Mouse (Mus musculus): ENCODE data around the gene Ramp3.
A peak's percentile ranks its signal among the peaks of the same experiment; 100 is the strongest.
"Not testable (repeated sequence)": the region's sequence is repeated elsewhere in the genome, so short reads cannot be mapped to it uniquely, and the experiment has no call there.

Ramp3 gene

DNA sequence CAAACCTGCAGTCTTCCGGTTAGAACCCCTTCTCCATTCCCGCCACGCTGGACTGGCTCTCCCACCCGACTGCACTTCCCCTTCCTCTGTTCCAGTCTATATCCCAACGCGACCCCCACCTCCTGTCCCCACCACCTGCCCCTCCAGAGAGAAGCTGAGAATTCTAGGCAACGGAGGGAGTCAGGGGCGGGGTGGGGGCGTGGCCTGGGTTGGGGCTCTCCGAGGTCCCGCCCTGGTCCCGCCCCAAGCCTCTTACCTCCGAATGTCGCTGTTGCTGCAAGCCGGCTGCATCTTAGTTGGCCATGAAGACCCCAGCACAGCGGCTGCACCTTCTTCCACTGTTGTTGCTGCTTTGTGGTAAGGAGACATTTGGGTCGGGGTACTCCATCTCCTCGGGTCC lies at the start of gene Ramp3:
Gene Ramp3, plus strand, starts transcription at position 251 of the 400 bp plus-strand sequence.
- no peak for DNase-seq (ENCODE audit: low spot score in 2 of 2)

DNA sequence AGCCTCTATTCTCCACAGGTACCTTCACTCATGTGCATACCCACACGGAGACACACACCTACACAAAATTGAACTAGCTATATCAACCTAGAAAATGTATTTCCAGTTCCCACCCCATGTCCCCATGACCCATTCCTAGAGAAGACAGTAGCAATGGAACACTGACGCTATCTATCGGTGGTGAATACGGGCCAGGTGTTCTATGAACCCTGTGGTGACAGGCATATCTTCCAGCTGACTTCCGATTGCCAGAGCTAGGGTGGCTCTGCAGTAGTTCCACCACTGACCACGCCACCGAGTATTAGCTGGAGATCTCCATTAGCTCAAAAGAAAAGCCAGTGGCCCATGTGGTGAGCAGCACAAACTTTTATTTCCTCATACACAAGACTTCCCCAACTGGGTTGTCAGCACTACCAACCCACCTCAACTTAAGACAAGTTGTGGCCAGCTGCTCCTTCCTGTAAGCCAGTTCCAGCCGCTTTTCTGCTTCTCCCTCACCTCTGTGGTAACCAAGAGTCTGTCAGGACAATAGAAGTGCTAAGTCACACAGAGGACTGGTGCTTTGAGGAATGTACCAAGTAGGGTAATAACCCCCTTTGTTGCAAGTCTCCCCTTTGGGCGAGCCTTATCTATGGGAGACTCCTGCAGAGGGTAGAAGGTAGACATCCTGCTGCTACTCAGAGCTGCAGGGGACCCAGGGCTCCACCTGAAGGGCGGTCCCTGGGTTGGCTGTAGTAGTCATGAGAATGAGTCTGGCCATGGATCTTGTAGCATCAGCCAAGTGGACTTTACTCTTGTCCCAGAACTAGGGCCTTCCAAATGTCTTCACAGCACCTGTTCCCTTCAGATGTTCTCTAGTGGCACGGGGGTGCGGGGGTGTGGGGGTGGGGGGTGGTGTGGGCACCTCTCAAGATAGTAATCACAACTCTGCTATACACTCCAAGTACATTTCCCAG lies 42.8 kb upstream of the Ramp3 start:
- DNase-seq (ENCODE audit: low spot score in 2 of 2) = no peak

DNA sequence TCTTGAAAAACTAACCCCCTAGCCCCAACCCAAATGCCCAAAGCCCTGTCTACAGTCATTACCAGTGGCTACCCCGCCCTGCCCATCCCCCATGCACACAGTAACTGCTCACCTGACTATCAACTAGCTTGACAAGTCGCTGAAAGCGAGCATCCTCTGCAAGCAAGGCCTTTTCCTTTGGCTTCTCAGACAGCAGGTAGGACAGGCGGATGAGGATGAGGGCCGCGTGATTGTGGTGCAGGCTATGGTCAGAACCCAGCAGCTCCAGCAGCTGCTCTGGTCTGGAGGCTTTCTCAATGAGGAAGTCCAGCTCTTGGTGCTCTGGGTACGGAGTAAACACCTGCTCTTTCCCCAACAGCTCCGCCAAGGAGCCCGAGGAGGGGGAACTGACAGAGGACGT lies 34.6 kb upstream of the Ramp3 start:
- DNase-seq (ENCODE audit: low spot score in 2 of 2) = no peak

DNA sequence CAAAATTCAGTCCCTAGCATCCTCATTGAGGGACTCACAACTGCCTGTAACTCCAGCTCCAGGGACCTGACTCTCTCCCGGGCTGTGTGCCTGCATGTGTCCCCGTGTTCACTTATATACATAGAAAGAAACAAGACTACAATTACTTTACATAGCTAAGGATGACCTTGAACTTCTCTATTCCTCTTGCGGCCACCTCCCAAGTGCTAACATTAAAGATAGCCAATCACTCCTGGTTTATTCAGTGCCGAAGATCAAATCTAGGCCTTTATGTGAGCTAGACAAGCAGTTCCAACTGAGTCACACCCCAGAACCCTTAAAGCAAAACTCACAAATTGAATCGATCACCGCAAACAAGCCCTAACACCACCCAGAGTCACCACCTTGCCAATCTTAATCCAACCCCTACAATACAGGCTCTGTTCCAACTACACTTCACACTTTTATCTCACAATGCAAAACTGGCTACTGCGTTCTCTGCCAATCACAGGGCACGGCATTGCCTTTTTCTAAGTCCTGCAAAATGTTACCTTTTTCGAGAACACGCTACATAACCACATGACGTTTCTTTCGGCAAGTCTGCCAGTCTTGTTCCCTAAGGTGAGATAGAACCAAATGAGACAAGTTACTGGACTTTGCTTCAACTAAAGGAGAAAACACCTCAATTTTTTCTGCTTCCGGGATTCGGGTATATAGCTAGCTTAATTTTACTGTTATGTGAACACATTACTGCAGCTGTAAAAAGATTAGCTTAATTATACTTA lies 33.5 kb upstream of the Ramp3 start:
- no peak for DNase-seq (ENCODE audit: low spot score in 2 of 2)

DNA sequence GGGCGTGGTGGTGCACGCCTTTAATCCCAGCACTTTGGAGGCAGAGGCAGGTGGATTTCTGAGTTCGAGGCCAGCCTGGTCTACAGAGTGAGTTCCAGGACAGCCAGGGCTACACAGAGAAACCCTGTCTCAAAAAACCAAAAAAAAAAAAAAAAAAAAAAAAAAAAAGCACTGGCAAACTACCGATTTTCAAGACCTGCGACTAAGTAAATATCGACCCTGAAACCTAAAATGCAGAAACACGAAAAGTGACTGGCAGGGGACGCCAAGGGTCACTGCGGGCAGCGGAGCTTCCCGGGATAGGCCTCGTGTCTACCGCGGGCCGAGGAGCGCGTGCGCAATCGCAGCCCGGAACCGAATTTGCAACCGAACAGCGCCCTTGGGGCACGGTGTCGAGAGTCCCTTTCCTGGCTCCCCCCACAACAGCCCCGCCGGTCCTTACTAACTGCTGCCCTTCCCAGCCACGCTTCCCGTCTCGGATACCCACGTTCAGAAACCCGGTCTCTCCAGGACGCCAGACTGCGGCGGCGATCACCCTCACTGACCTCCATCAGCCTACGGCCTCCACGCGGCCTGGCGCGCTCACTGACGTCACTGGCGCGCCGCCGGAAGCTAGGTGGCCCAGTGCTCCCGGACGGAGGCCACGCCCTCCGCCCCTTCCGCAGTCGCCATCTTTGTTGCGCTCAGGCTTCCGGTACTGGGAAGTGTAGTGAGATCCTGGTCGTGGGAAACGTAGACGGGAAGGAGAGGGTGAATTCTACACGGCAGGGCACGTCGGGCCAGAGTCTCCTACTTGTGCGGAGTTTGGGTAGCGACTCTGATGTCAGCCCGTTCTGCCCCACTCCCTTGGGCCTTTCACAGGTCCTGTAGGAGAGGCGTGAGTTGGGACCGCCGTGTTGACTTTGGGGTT lies 32.6 kb upstream of the Ramp3 start, which contains the start of gene Tbrg4:
Gene Tbrg4, minus strand, starts transcription at position 590 of the 910 bp plus-strand sequence.
- DNase-seq (ENCODE audit: low spot score in 2 of 2) = peak; percentile 91 to 92

DNA sequence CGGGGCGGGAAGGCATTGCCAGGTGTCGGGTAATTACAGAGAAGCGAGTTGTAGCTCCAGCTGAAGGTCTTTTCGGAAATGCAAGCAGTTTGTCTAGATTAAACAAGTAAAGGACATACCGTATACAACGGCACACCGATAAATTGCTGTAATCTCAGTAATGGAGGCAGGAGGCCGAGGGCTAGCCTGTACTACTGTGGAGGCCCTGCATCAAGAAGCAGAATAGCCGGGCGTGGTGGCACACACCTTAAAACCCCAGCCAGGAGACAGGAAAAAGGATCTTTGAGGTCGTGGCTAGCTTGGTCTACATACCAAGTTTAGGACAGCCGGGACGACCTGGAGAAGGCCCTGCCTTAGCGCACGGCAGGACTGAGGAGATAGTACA lies 31.9 kb upstream of the Ramp3 start:
- no peak for DNase-seq (ENCODE audit: low spot score in 2 of 2)

DNA sequence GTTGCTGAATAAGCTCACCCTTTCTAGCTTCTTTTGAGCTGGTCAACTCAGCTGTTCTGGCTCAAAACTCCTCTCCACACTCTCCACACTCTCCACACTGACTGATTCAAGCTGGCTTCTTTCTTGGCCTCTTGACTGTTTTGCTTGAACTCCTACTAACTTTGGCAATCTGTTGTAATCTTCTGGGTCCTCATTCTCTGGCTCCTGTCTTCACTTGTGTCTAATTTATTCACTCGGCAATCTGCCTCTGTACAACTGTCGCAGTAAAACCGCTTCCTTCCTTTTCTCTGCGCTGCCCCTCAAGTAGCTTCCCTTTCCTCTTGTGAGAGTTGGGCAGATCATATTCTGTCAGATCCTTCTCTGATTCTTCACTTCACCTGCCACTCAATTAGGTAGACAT lies 30.6 kb upstream of the Ramp3 start:
- DNase-seq (ENCODE audit: low spot score in 2 of 2) = no peak

DNA sequence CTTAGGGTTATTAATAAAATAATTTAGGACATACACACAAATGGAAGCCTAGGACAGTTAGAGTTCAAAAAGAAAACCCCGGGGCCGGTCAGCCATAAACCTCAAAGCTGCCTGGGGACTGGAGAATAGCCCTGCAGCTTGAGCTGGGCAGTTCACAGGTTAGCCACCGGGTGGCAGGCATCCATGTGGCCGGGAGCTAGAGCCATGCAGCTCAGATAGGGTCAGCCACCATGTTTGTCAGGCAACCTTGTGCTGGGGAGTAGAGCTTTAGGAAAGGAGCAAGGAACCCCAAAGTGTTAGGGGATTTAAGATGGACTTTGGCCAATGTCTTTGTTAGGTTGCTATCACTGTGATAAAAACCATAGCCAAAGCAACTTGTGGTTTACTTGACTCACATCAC lies 29.8 kb upstream of the Ramp3 start:
- DNase-seq (ENCODE audit: low spot score in 2 of 2) = no peak

DNA sequence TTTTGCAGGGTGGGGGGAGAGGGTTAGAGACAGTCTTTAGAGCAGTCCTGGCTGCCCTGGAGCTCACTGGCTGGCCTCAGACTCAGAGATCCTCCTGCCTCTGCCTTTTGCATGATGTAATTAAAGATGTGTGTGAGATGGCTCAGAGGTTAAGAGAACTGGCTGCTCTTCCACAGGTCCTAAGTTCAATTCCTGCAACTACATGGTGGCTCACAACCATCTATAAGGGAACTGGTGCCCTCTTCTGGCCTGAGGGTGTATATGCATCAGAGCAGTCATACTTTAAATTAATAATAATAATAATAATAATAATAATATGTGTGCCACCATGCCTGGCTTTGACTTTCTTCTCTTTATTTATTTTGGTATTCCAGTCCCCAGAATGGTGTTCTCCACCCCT lies 28.7 kb upstream of the Ramp3 start:
- no peak for DNase-seq (ENCODE audit: low spot score in 2 of 2)

DNA sequence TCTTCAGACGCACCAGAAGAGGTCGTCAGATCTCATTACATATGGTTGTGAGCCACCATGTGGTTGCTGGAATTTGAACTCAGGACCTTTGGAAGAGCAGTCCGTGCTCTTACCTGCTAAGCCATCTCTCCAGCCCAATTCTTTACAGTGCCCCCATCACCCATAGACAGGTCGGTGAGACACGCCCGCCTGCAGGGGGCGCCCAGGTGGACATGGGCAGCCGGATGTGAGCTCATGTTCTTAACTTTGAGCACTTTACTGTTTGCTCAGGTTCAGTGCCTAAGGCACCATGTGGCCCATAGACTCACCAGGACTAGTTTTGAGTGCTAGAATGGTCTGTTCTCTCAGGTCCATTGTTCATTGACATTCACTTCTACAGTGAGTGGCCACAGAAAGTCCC lies 22.2 kb upstream of the Ramp3 start:
- no peak for DNase-seq (ENCODE audit: low spot score in 2 of 2)

DNA sequence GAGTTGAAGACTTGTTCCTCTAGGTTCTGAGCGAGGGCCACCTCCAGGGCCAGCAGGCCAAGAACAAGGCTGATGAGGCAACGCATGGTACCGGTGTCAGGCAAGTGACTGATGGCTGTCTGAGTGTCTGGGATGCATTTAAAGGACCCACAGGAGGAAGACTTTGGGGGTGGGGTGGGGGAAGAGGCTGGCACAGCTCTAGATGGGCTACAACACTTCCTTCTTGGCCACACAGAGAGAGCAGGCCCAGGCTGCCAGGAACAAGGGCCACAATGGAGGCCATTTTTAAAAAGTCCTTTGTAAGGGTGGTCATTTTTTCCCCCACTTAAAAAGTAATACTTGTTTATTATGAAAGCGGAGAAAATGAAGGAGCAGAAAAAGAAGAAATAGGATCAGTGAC lies 19.8 kb upstream of the Ramp3 start, which contains the start of gene Wap:
Gene Wap, minus strand, starts transcription at position 101 of the 400 bp plus-strand sequence.
- no peak for DNase-seq (ENCODE audit: low spot score in 2 of 2)

DNA sequence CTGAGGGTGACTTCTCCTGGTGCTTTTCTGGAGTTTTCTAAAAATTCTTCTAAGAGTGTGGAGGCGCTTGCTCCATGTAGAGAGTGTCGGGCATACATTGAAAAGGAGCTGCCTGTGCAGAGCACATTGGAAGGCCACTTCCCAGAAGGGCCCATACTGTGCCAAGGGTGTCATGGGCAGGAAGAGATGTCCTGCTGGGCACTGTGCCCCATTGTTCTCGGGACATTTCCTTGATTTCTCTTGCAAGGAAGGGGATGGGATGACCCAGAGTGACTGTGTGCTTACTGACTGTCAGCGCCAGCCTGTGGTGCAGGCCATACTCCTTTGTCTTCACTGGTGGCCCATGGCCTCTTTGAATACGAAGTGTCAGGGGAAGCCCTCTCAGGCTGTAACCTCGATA lies 19.2 kb upstream of the Ramp3 start:
- DNase-seq (ENCODE audit: low spot score in 2 of 2) = no peak

DNA sequence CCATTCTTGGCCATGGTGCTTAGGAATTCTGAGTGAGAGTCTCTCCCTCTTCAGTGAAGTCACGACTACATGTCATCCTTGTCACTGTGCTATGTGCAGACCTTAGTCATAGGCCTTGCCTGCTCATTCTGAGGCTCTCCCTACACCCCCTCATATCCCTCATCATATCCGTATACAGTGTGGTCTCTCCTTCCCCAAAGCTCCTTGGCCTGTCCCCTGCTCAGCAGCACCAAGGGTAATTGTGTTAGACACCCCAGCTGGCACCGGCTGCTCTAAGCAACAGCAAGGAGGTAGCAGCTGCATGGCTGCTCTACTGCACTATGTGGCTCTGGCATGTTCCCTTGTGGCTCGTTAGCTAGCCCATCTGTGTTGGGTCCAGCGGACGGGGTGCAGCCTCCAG lies 13.8 kb upstream of the Ramp3 start:
- no peak for DNase-seq (ENCODE audit: low spot score in 2 of 2)

DNA sequence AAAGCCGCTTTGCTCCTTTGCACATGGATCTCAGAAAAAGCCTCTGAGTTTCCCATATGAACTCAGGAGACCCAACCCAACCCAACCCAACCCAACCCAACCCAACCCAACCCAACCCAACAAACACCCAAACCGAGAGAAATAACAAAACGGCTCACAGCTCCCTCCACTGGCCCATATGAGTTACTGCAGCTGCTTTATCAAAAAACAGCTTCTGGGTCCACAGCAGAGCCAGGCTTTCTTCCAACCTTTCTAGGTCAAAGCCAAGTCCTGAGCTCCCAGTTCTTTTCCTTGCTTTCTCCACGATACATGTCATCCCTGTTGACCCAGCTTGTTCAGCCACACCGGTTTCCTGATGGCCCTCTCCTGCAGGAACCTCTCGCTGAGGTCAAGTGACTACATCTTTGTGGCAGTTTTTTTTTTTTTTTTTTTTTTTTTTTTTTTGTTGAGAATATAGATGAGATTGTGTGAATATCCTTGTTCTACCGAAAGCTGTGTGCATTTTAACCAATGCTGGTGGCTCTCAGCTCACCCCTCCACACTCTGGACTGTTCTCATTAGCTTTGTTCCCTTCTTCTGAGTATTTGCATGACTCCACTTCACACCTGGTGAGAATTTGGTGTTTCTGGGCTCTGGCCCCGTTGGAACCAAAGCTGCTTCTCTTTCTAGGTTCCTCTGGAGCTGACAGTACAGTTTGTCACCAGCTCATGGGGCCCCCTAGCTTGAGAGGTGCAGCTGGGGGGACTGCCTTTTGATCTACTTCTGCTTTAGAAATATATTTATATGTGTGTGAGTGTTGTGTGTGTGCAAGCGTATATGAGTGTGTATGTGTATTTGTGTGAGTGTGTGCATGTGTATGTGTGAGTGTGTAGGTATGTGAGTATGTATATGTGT lies 10.2 kb upstream of the Ramp3 start:
- no peak for DNase-seq (ENCODE audit: low spot score in 2 of 2)

DNA sequence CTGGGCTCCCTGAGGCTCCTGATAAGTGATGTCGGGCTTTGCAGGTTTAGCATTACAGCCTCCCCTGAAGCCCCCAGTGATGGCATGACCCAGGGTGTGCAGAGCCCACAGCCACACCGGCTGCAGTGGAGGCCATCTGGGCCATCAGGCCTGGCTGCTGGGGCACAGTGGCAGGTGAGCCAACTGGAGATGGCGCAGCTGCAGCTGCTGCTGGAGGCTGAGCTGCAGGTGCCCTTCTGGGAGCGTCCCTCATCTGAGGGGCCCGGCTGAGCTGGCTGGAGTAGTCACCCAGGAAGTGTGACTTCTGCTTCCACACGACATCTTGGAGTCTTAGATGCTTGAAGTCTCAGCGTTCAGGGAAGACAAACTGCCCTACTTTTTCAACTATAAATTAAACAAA lies 7.8 kb upstream of the Ramp3 start:
- DNase-seq (ENCODE audit: low spot score in 2 of 2) = no peak

DNA sequence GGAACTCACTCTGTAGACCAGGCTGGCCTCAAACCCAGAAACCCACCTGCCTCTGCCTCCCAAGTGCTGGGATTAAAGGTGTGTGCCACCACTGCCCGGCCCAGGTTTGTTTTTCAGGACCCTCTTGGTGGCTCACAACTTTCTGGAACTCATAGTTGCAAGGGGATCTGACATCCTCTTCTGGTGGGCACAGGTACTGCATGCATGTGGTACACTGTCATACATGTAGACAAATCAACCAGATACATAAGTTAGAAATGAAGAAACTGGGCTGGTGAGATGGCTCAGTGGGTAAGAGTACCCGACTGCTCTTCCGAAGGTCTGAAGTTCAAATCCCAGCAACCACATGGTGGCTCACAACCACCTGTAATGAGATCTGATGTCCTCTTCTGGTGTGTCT lies 5.3 kb upstream of the Ramp3 start:
- not testable (repeated sequence) for DNase-seq (ENCODE audit: low spot score in 2 of 2)

DNA sequence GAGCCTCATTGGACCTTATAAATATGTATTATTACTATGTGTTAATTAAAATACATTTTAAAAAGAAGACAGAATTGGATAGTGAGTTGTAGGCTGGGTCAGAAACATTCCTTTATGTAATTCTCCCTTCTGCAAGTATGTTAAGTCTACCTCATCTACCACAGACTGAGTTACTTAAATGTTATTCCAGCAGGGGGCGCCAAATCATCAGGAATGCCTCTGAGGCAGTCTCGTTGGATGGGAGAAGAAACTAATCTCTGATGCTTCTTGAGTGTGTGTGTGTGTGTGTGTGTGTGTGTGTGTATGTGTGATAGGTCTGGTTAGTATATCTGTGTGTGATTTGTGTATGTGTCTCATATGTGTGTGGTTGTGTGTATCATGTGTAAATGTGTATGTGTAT lies 3.4 kb upstream of the Ramp3 start:
- peak; percentile 39 to 79 for DNase-seq (ENCODE audit: low spot score in 2 of 2)

DNA sequence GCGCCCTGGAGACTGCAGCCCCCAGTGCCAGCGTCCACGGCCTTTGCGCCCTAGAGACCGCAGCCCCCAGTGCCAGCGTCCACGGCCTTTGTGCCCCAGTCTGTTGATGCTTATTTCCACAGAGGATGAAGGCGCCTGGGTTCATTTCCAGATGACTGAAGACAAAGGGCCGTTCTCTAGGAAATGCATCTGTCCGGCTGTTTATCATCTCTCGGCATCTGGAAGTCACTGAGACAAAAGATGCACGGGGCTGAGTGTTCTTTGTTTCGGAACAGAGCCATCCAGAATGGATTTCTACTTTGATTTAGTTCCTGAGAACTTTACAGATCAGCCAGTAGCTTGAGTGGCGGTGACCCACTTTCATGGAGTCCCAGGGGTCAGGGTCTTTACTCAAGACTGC lies 2.9 kb downstream of the Ramp3 start:
- DNase-seq (ENCODE audit: low spot score in 2 of 2) = no peak

DNA sequence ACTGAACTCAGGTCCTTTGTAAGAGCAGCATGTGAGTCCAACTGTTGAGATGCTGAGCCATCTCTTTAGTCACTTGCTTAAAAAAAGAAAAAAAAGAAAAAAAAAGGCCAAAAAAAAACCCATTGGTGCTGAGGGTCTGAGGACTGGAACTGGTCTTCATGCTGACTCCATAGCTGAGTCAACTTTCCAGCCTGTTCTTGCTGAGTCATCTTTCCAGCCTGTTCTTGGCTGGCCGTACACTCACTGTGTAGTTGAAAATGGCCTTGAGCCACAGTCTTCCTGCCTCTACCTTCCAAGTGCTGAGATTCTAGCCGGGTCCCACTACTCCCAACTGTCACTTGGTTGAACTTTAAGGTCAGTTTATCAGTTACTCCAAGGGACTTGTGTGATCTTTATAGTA lies 8.3 kb downstream of the Ramp3 start:
- no peak for DNase-seq (ENCODE audit: low spot score in 2 of 2)

DNA sequence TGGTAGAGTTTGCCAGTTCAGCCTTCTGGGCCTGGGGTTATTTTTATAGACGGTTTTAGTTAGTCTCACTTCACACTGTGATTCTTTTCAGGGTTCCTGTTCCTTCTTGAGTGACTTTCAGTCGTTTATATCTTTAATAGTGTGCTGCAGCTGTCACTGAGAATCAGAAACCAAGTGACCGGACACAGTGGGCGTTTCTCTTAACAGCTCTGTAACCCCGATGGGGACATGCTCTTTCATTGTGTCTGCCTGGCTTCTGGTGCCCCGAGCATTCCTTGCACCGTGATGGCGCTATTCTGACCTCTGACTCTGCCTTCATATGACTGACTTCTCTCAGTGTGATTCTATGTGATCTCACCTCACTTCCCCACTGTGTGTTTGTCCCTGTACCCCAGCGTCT lies 10.7 kb downstream of the Ramp3 start:
- DNase-seq (ENCODE audit: low spot score in 2 of 2) = no peak

DNA sequence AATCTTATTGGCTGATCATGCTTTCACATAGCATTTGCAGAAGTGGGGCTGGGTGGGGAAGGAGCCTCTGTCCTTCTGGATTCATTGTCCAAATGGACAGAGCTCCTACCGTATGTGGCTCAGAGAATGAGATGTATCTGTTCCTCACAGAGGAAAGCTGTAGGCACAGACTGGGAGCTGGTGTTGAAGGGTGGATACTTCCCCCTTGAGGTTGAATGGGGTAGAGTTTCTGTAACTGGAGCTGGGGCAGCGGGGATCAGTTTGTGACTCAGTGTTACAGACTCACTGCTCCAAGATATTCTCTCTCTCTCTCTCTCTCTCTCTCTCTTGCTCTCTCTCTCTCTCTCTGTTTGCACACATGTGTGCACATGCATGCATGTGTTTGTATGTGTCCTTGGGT lies 11.7 kb downstream of the Ramp3 start:
- DNase-seq (ENCODE audit: low spot score in 2 of 2) = no peak

All from urinary bladder, postnatal 4 days (tissue).